Mouse (Mus musculus) ES-Bruce4 (cell line): ENCODE data around the gene Tfcp2l1. TPM values are rescaled to one million over a fixed set of nuclear protein-coding genes. Genes with fewer than 3 reads are reported as not detected.

Experiments
- H3K27ac ChIP-seq: 2 replicates; pipeline ENCODE4 v1.5.1; 2012; ENCODE audit warnings: low read length, inconsistent platforms; ENCODE audit not compliant: insufficient read depth
- H3K27me3 ChIP-seq: 2 replicates; pipeline ENCODE4 v1.6.1; 2012; ENCODE audit warnings: mild to moderate bottlenecking, low read length, inconsistent platforms; ENCODE audit not compliant: control insufficient read depth, poor library complexity, insufficient read depth, severe bottlenecking
- H3K36me3 ChIP-seq: 2 replicates; pipeline ENCODE4 v1.6.1; 2012; ENCODE audit warnings: inconsistent platforms, mild to moderate bottlenecking, low read length, moderate library complexity; ENCODE audit not compliant: control insufficient read depth, poor library complexity, insufficient read depth, severe bottlenecking
- H3K4me1 ChIP-seq: one replicate; pipeline ENCODE4 v1.8.1; 2011; ENCODE audit warnings: low read length; ENCODE audit not compliant: control insufficient read depth, insufficient read depth
- H3K4me3 ChIP-seq: 2 replicates; pipeline ENCODE4 v1.5.1; 2011; ENCODE audit warnings: low read depth, mild to moderate bottlenecking, low read length
- H3K9ac ChIP-seq: 2 replicates; pipeline ENCODE4 v1.6.1; 2012; ENCODE audit warnings: low read depth, mild to moderate bottlenecking, inconsistent platforms; ENCODE audit not compliant: poor library complexity, severe bottlenecking
- H3K9me3 ChIP-seq: replicated peaks from 2 replicates; pipeline ENCODE4 v1.6.1; 2012; ENCODE audit warnings: mild to moderate bottlenecking, low read length, inconsistent platforms; ENCODE audit not compliant: control insufficient read depth, poor library complexity, insufficient read depth, severe bottlenecking
- CTCF ChIP-seq: IDR thresholded peaks from one replicate; pipeline ENCODE4 v1.8.1; 2011; ENCODE audit warnings: low read depth, low read length
- EP300 ChIP-seq: IDR thresholded peaks from 2 replicates; pipeline ENCODE4 v1.6.1; 2011; ENCODE audit warnings: low read depth, low read length; ENCODE audit not compliant: insufficient read depth
- POLR2A ChIP-seq: IDR thresholded peaks from one replicate; pipeline ENCODE4 v1.8.1; 2011; ENCODE audit warnings: low read length; ENCODE audit not compliant: insufficient read depth
- polyA plus RNA-seq: library from polyadenylated mRNA; stranded (reverse); fragments of >200 nt; gene quantifications from 2 replicates; pipeline ENCODE4 v1.2.4, GENCODE M21; 2011; ENCODE audit warnings: low read depth; ENCODE audit not compliant: missing spikeins, insufficient read depth, insufficient read length

The Tfcp2l1 gene
- polyA plus RNA-seq, 1 experiment: 113 TPM

DNA sequence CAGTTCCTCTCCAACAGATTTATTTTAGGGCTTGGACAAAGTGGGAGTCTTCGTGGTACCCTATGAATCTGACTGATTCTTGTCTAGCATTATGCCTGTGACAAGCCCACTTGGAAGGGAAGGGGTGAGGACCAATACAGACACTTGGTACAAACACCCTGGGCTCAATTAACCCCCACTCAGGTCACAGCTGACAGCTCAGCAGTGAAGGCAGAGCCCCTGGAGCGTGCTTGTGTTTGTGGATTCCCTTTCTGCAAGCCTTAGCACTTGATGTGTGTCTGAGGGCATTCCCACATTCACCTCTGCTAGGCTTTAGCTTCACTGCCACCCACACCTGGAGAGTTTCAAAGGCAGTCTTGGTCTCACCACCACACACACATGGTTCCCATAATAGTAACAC, 1.8 kb upstream of the Tfcp2l1 start:
- no peak overlapping the region for H3K9ac ChIP-seq
- H3K9me3 ChIP-seq: no peaks in the 10 kb centered on the region
- no peaks in the 10 kb centered on the region for H3K36me3 ChIP-seq
- peaks cover 9% of the 10 kb centered on the region for H3K4me1 ChIP-seq
- no peak overlapping the region for H3K4me3 ChIP-seq
- peak overlapping the region; percentile 52; the same call in 1 of the 2 replicates for H3K27ac ChIP-seq
- H3K27me3 ChIP-seq: no peaks in the 10 kb centered on the region
- TF ChIP-seq POLR2A (no peak), CTCF (no peak), EP300 (no peak)

- H3K27ac ChIP-seq: peak overlapping the region; percentile 52; the same call in 1 of the 2 replicates
- no peak overlapping the region for H3K9ac ChIP-seq
- TF ChIP-seq EP300: peak; percentile 82
- TF ChIP-seq POLR2A: no peak
Observed at GRCm38 (mm10) chr1:118626452-118626851, 1.3 kb upstream of the Tfcp2l1 start.

DNA sequence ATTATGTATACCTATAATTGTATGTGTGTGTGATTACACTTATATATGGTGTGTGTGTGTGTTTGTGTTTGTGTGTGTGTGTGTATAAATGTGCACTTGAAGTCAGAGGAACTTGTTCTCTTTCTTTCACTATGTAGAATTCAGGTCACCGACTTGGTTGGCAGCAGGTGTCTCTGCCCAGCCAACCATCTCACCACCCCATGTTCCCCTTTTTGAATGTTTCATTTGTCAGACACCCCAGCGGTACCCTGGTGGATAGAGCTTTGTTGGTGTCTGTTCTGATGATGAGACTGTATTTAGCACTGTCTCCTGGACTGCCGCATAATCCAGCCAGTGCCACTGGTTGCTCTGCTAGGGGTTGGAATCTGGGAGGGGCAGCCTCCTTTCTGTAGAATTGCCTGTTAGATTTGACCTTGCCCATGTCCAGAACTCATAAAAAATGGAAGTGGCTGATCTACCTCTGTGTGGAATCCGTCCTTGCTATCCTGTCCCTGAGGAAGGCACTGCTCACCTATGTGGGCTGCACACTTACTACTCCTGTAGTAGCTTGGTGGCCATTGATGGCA, 5.8 kb downstream of the Tfcp2l1 start:
- Histone ChIP-seq H3K27ac (0 out of 2 replicates have a peak overlapping the region, but pooled peaks have one; percentile 35), H3K9me3 (0 out of 2 replicates have a peak, but pooled peaks cover 3% of the 10 kb centered on the region), H3K4me3 (no peak overlapping the region), H3K27me3 (no peaks in the 10 kb centered on the region), H3K9ac (no peak overlapping the region), H3K4me1 (peaks cover 8% of the 10 kb centered on the region), H3K36me3 (peaks cover 34% of the 10 kb centered on the region)
- TF ChIP-seq POLR2A (no peak), EP300 (no peak), CTCF (no peak)

More at GRCm38 (mm10) chr1:118626452-118626851, 1.3 kb upstream of the Tfcp2l1 start:
- H3K9me3 ChIP-seq: no peaks in the 10 kb centered on the region
- peaks cover 9% of the 10 kb centered on the region for H3K4me1 ChIP-seq
- no peak overlapping the region for H3K4me3 ChIP-seq
- H3K27me3 ChIP-seq: no peaks in the 10 kb centered on the region
- no peaks in the 10 kb centered on the region for H3K36me3 ChIP-seq

GRCm38 (mm10) chr1:118642296-118642999, 14.7 kb downstream of the Tfcp2l1 start:
- Histone ChIP-seq H3K36me3 (peaks cover 17% of the 10 kb centered on the region), H3K4me3 (no peak overlapping the region)
- TF ChIP-seq CTCF: no peak
- TF ChIP-seq EP300: peak; percentile 95

DNA sequence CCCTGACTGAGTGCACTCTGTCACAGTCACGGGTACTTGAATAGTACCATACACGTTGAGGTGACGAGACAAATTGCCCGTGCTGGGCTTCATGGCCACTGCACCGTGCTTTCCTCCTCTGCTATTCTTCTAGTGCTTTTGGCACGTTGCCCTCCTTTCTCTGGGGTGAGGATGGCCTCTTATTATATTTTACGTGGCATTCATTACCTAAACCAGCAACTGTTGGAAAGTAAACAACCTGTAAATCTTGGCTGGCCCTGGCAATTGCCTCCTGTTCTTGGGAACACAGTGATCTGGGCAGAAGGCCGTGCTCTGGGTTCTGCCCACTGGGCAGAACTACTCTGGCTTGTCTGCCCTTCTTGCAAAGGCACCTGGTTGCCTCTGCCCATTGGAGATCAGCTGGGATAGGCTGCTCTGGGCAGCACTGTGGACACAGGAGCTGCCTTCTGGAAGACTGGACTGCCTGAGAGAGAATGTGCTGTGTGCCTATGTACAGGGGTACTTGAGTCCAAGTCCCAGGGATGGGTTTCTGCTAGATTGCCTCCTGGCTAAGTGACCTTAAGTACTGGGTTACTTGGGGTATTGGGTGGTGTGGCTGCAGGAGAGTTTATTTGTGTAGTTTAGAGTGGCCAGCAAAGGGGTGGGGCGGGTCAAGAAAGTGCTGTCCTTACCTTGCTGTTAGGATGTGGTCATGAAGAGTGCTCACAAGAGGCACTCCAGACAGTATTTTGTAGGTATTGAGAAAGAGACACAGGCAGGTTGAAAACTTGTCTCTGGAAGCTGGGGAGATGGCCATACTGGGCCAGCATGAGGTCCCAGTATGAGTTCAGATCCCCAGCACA, 15.6 kb downstream of the Tfcp2l1 start:
- H3K27me3 ChIP-seq: no peaks in the 10 kb centered on the region
- peaks cover 5% of the 10 kb centered on the region for H3K4me1 ChIP-seq
- peak overlapping the region; percentile 96 for H3K27ac ChIP-seq
- TF ChIP-seq CTCF: no peak
- no peak for TF ChIP-seq POLR2A
- no peak for TF ChIP-seq EP300
- H3K9me3 ChIP-seq: no peaks in the 10 kb centered on the region; the same call in 1 of the 2 replicates
- no peak overlapping the region for H3K4me3 ChIP-seq
- no peak overlapping the region for H3K9ac ChIP-seq
- H3K36me3 ChIP-seq: peaks cover 9% of the 10 kb centered on the region

More at GRCm38 (mm10) chr1:118642296-118642999, 14.7 kb downstream of the Tfcp2l1 start:
- Histone ChIP-seq H3K9me3 (no peaks in the 10 kb centered on the region; the same call in 1 of the 2 replicates), H3K27ac (peak overlapping the region; percentile 96), H3K4me1 (peaks cover 5% of the 10 kb centered on the region), H3K27me3 (no peaks in the 10 kb centered on the region), H3K9ac (no peak overlapping the region)

DNA sequence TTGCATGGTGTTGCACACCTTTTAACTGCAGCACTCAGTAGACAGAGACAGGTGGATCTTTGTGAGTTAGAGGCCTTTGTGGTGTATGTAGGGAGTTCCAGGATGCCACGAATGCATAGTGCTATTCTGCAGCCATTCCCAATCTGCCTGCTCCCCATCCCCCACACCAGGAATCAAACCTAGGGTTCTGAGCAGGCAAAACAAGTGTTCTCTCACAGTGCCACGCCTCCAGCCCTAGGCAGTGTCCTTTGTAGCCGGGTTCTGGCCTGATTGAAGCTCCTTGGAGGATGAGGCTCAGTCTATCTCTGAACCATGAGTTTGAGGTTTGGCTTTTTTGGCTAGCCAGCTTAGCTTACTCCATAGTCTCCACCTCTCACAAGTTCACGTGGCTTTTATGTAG, 18.0 kb downstream of the Tfcp2l1 start:
- 0 out of 2 replicates have a peak overlapping the region, but pooled peaks have one; percentile 69 for H3K9ac ChIP-seq
- peak overlapping the region; percentile 98 for H3K27ac ChIP-seq
- TF ChIP-seq EP300 (peak; percentile 100), CTCF (no peak), POLR2A (no peak)

More for the DNA sequence above, 18.0 kb downstream of the Tfcp2l1 start:
- Histone ChIP-seq H3K4me1 (peaks cover 20% of the 10 kb centered on the region), H3K9me3 (no peaks in the 10 kb centered on the region), H3K4me3 (no peak overlapping the region), H3K36me3 (peaks cover 2% of the 10 kb centered on the region; the same call in 1 of the 2 replicates), H3K27me3 (no peaks in the 10 kb centered on the region)
